Mouse (Mus musculus) gastrocnemius, postnatal 14 days (tissue): ENCODE results near the gene Slc6a19. TPM values are rescaled to one million over a fixed set of nuclear protein-coding genes. Genes with fewer than 3 reads are reported as not detected.
"Not testable (repeated sequence)": the region's sequence is repeated elsewhere in the genome, so short reads cannot be mapped to it uniquely, and the experiment has no call there.

Experiments used
- DNase-seq: peaks from one replicate; pipeline ENCODE4 v3.0.0; 2021; ENCODE audit warnings: mixed read lengths
- intact Hi-C: fragments of 180-260 bp; cut with DNase I; formaldehyde crosslinking; loops from one replicate; pipeline ENCODE4 v1.15.1; 2025; ENCODE audit warnings: low total_unique reads
- total RNA-seq, 2 experiments: library from RNA; stranded (reverse); gene quantifications; 2 replicates each; pipeline ENCODE4 v1.2.3; 2021

Gene Slc6a19
- total RNA-seq, 2 experiments from 2014 or later: 0.12 TPM; not detected in 1

GRCm38 (mm10) chr13:73718225-73718624 is 13.6 kb upstream of the Slc6a19 start:
- DNase-seq: peak; percentile 64
- intact Hi-C loops: loop anchor here (5.0 kb wide), 1 partner anchor 194 kb away; no protein-coding TSS in a partner anchor

- intact Hi-C loops: no loop called here
- no peak for DNase-seq
Observed at GRCm38 (mm10) chr13:73714020-73714419, 9.4 kb upstream of the Slc6a19 start.

- no peak for DNase-seq
- intact Hi-C loops: no loop called here
Observed at GRCm38 (mm10) chr13:73713204-73713603, 8.5 kb upstream of the Slc6a19 start.

GRCm38 (mm10) chr13:73712228-73712627 is 7.6 kb upstream of the Slc6a19 start:
- no peak for DNase-seq
- intact Hi-C loops: no loop called here

GRCm38 (mm10) chr13:73711803-73712202 is 7.1 kb upstream of the Slc6a19 start:
- DNase-seq: no peak
- intact Hi-C loops: no loop called here

GRCm38 (mm10) chr13:73711221-73711620 is 6.6 kb upstream of the Slc6a19 start:
- intact Hi-C loops: no loop called here

GRCm38 (mm10) chr13:73709491-73709890 is 4.8 kb upstream of the Slc6a19 start:
- DNase-seq: no peak
- intact Hi-C loops: no loop called here

More at GRCm38 (mm10) chr13:73711221-73711620, 6.6 kb upstream of the Slc6a19 start:
- DNase-seq: no peak

GRCm38 (mm10) chr13:73703486-73703885 is 1.2 kb downstream of the Slc6a19 start:
- DNase-seq, intact Hi-C loops: not testable (repeated sequence)

GRCm38 (mm10) chr13:73702776-73703175 is 1.9 kb downstream of the Slc6a19 start:
- intact Hi-C loops: no loop called here
- no peak for DNase-seq

- DNase-seq: no peak
- intact Hi-C loops: no loop called here
Observed at GRCm38 (mm10) chr13:73701161-73701883, 3.3 kb downstream of the Slc6a19 start.

- intact Hi-C loops: no loop called here
Observed at GRCm38 (mm10) chr13:73700554-73700953, 4.1 kb downstream of the Slc6a19 start.

GRCm38 (mm10) chr13:73699714-73700113 is 5.0 kb downstream of the Slc6a19 start:
- no peak for DNase-seq

More at GRCm38 (mm10) chr13:73700554-73700953, 4.1 kb downstream of the Slc6a19 start:
- no peak for DNase-seq

GRCm38 (mm10) chr13:73696529-73696928 is 8.1 kb downstream of the Slc6a19 start:
- intact Hi-C loops: no loop called here
- no peak for DNase-seq

More at GRCm38 (mm10) chr13:73699714-73700113, 5.0 kb downstream of the Slc6a19 start:
- intact Hi-C loops: no loop called here

GRCm38 (mm10) chr13:73694972-73695371 is 9.7 kb downstream of the Slc6a19 start:
- no peak for DNase-seq
- intact Hi-C loops: loop anchor here (2.0 to 5.0 kb wide), 2 partner anchors 48 to 183 kb away; no protein-coding TSS in a partner anchor

GRCm38 (mm10) chr13:73693333-73693732 is 11.3 kb downstream of the Slc6a19 start:
- intact Hi-C loops: loop anchor here (5.0 kb wide), 1 partner anchor 181 kb away; no protein-coding TSS in a partner anchor
- no peak for DNase-seq

- intact Hi-C loops: loop anchor here (5.0 kb wide), 1 partner anchor 180 kb away; no protein-coding TSS in a partner anchor
- DNase-seq: peak; percentile 45
Observed at GRCm38 (mm10) chr13:73692249-73692868, 12.3 kb downstream of the Slc6a19 start.

GRCm38 (mm10) chr13:73688934-73689333 is 15.7 kb downstream of the Slc6a19 start:
- intact Hi-C loops: no loop called here
- no peak for DNase-seq

GRCm38 (mm10) chr13:73687601-73688000 is 17.1 kb downstream of the Slc6a19 start:
- intact Hi-C loops: no loop called here
- DNase-seq: no peak

GRCm38 (mm10) chr13:73685502-73685901 is 19.2 kb downstream of the Slc6a19 start:
- intact Hi-C loops: no loop called here
- DNase-seq: no peak

GRCm38 (mm10) chr13:73684412-73684811 is 20.3 kb downstream of the Slc6a19 start:
- no peak for DNase-seq
- intact Hi-C loops: no loop called here

GRCm38 (mm10) chr13:73683682-73684081 is 21.0 kb downstream of the Slc6a19 start:
- intact Hi-C loops: no loop called here

More at GRCm38 (mm10) chr13:73683682-73684081, 21.0 kb downstream of the Slc6a19 start:
- DNase-seq: no peak
